Mouse (Mus musculus): ENCODE measurements at regions not wholly inside any gene's neighbourhood (a gene's known extent, or its start where the extent isn't known, plus 50 kb on each side); places are given as distances from the start of the nearest gene placed in this dataset.

GRCm38 (mm10) chr16:62054182-62054581 lies 732.4 kb downstream of the Nsun3 start:
- ATAC-seq (ENCODE audit: low TSS enrichment): 0 out of 2 replicates have a peak, but pooled peaks have one; percentile 23

GRCm38 (mm10) chr16:62038049-62038448 lies 748.6 kb downstream of the Nsun3 start:
- no peak for ATAC-seq (ENCODE audit: low TSS enrichment)

GRCm38 (mm10) chr16:61990397-61991070 lies 796.1 kb downstream of the Nsun3 start:
- ATAC-seq (ENCODE audit: low TSS enrichment): no peak

All from frontal cortex, adult (tissue).